Mouse (Mus musculus) hindbrain, embryonic 15.5 days (tissue): ENCODE measurements around the gene Tmem164. TPM values are rescaled to one million over a fixed set of nuclear protein-coding genes. Genes with fewer than 3 reads are reported as not detected.

Experiments
- ATAC-seq: fragments of 200-750 bp; cut with Nextera tagmentation; 2 replicates; pipeline ENCODE4 v1.8.0; 2017; ENCODE audit warnings: low read depth, moderate number of reproducible peaks, moderate TSS enrichment; ENCODE audit not compliant: low FRiP score
- H3K27ac ChIP-seq: fragments of 300-500 bp; sonication (generic); replicated peaks from 2 replicates; pipeline ENCODE4 v1.5.1; 2015; ENCODE audit warnings: mild to moderate bottlenecking, inconsistent platforms
- H3K27me3 ChIP-seq: fragments of 300-500 bp; sonication (generic); 2 replicates; pipeline ENCODE4 v1.6.1; 2015; ENCODE audit warnings: control low read depth, inconsistent platforms
- H3K36me3 ChIP-seq: fragments of 300-500 bp; sonication (generic); 2 replicates; pipeline ENCODE4 v1.6.1; 2015; ENCODE audit warnings: control low read depth, inconsistent platforms
- H3K4me1 ChIP-seq: fragments of 300-500 bp; sonication (generic); replicated peaks from 2 replicates; pipeline ENCODE4 v1.6.1; 2015; ENCODE audit warnings: control low read depth, inconsistent platforms
- H3K4me2 ChIP-seq: fragments of 300-500 bp; sonication (generic); 2 replicates; pipeline ENCODE4 v1.6.1; 2015; ENCODE audit warnings: moderate library complexity, mild to moderate bottlenecking, inconsistent platforms
- H3K4me3 ChIP-seq: fragments of 300-500 bp; sonication (generic); 2 replicates; pipeline ENCODE4 v1.5.1; 2015; ENCODE audit warnings: mild to moderate bottlenecking, inconsistent platforms
- H3K9ac ChIP-seq: fragments of 300-500 bp; sonication (generic); 2 replicates; pipeline ENCODE4 v1.6.1; 2015; ENCODE audit warnings: inconsistent platforms
- H3K9me3 ChIP-seq: fragments of 300-500 bp; sonication (generic); 2 replicates; pipeline ENCODE4 v1.6.1; 2016; ENCODE audit warnings: control low read depth, inconsistent platforms
- WGBS: fragments of 180-500 bp; shearing (Covaris S2); methylation state at CpG from one replicate; pipeline ENCODE4 v1.1.7; 2015; 5-methylcytosine and 5-hydroxymethylcytosine counted together
- polyA plus RNA-seq: library from polyadenylated mRNA; unstranded; fragments of >200 nt; fragmentation: Nextera tagmentation; extraction: Ambion mirVana; gene quantifications from 2 replicates; pipeline ENCODE4 v1.2.1, GENCODE M21; 2015

Tmem164 gene
- polyA plus RNA-seq, 1 experiment from 2014 or later: 25.1 TPM

GRCm38 (mm10) chrX:142813146-142813545, 131.9 kb downstream of the Tmem164 start:
- no peak overlapping the region for H3K4me2 ChIP-seq
- H3K27me3 ChIP-seq: no peaks in the 10 kb centered on the region
- no peak overlapping the region for H3K4me3 ChIP-seq
- H3K9ac ChIP-seq: no peak overlapping the region
- no peak for ATAC-seq
- H3K36me3 ChIP-seq: no peaks in the 10 kb centered on the region
- H3K27ac ChIP-seq: no peak overlapping the region
- WGBS: 25% methylated on average over 6 of the region's 6 CpGs
- no peaks in the 10 kb centered on the region for H3K4me1 ChIP-seq
- H3K9me3 ChIP-seq: no peaks in the 10 kb centered on the region

DNA sequence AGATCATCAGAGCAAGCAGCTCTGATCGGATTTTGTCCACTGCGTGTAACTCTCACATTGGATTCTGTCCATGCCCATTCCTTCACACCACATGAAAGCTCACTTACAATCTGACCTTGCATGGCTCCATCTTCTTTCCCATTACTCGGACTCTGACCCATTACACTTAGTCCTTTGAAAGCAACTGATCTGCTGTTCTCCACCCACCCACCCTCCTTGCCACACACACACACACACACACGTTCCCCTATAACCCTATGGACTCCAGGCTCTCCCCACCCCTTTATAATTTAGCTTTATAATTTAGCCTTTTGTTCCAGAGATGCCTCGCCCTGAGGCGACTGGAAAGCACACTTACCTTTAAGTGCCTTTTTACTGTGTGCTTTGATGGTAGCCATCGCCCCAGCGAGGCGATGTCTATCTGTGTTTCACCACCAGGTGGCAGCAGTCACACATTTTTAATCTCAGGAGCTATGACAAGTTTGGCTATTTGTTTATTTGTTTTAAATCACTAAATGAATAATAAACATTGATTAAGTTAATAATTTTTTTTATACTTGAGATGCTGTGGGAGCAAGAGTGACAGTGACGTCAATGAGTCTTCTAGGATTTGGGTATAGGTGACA, 137.0 kb downstream of the Tmem164 start:
- no peaks in the 10 kb centered on the region for H3K4me1 ChIP-seq
- no peaks in the 10 kb centered on the region for H3K27me3 ChIP-seq
- H3K9ac ChIP-seq: no peak overlapping the region
- no peak overlapping the region for H3K4me3 ChIP-seq
- no peak overlapping the region for H3K27ac ChIP-seq
- no peaks in the 10 kb centered on the region for H3K9me3 ChIP-seq
- 47% methylated on average over 10 of the region's 10 CpGs for WGBS
- no peak for ATAC-seq
- no peak overlapping the region for H3K4me2 ChIP-seq
- H3K36me3 ChIP-seq: no peaks in the 10 kb centered on the region

DNA sequence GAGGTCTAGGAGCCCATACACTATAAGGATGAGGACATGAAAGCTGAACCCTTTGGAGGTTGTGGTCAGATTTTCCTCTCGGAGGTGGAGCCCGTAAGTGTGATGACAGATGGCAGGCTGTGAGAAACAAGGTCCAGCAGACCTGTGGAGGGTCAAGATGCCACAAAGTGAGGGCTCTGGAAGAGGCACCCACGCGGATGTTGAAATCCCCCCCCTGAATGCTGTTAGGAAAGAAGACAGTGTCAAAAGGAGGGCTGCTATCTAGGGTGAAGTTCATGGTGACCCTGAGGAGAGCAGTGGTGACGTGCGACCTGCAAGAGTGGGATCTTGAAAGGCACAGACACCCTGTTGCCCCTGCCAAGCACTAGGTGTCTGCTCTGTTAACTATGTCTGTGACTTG, 140.0 kb downstream of the Tmem164 start:
- Histone ChIP-seq H3K4me3 (no peak overlapping the region), H3K4me1 (no peaks in the 10 kb centered on the region), H3K4me2 (no peak overlapping the region), H3K27me3 (no peaks in the 10 kb centered on the region), H3K9me3 (no peaks in the 10 kb centered on the region), H3K36me3 (no peaks in the 10 kb centered on the region), H3K27ac (no peak overlapping the region), H3K9ac (no peak overlapping the region)
- no peak for ATAC-seq
- 83% methylated on average over 6 of the region's 6 CpGs for WGBS

GRCm38 (mm10) chrX:142821846-142822245, 140.6 kb downstream of the Tmem164 start:
- Histone ChIP-seq H3K36me3 (no peaks in the 10 kb centered on the region), H3K9me3 (no peaks in the 10 kb centered on the region), H3K4me1 (no peaks in the 10 kb centered on the region), H3K4me3 (no peak overlapping the region), H3K4me2 (no peak overlapping the region), H3K27ac (no peak overlapping the region), H3K9ac (no peak overlapping the region), H3K27me3 (no peaks in the 10 kb centered on the region)
- no peak for ATAC-seq
- 38% methylated on average over 3 of the region's 3 CpGs for WGBS

- 84% methylated on average over 1 of the region's 1 CpGs for WGBS
- Histone ChIP-seq H3K9me3 (no peaks in the 10 kb centered on the region), H3K4me3 (no peak overlapping the region), H3K36me3 (no peaks in the 10 kb centered on the region), H3K4me1 (no peaks in the 10 kb centered on the region), H3K27me3 (no peaks in the 10 kb centered on the region), H3K27ac (no peak overlapping the region), H3K9ac (no peak overlapping the region), H3K4me2 (no peak overlapping the region)
- no peak for ATAC-seq
Observed at GRCm38 (mm10) chrX:142825309-142825708, 144.1 kb downstream of the Tmem164 start.

- Histone ChIP-seq H3K27me3 (no peaks in the 10 kb centered on the region), H3K9me3 (no peaks in the 10 kb centered on the region), H3K27ac (no peak overlapping the region), H3K4me2 (no peak overlapping the region), H3K36me3 (no peaks in the 10 kb centered on the region), H3K9ac (no peak overlapping the region), H3K4me3 (no peak overlapping the region), H3K4me1 (no peaks in the 10 kb centered on the region)
- ATAC-seq: no peak
- 52% methylated on average over 1 of the region's 1 CpGs for WGBS
Observed at GRCm38 (mm10) chrX:142827644-142828043, 146.4 kb downstream of the Tmem164 start.

GRCm38 (mm10) chrX:142828184-142828908, 147.1 kb downstream of the Tmem164 start:
- no peak for ATAC-seq
- H3K4me3 ChIP-seq: no peak overlapping the region
- no peaks in the 10 kb centered on the region for H3K9me3 ChIP-seq
- no peak overlapping the region for H3K27ac ChIP-seq
- WGBS: 65% methylated on average over 13 of the region's 13 CpGs
- no peak overlapping the region for H3K9ac ChIP-seq
- H3K4me2 ChIP-seq: no peak overlapping the region
- H3K36me3 ChIP-seq: no peaks in the 10 kb centered on the region
- H3K27me3 ChIP-seq: no peaks in the 10 kb centered on the region
- no peaks in the 10 kb centered on the region for H3K4me1 ChIP-seq

DNA sequence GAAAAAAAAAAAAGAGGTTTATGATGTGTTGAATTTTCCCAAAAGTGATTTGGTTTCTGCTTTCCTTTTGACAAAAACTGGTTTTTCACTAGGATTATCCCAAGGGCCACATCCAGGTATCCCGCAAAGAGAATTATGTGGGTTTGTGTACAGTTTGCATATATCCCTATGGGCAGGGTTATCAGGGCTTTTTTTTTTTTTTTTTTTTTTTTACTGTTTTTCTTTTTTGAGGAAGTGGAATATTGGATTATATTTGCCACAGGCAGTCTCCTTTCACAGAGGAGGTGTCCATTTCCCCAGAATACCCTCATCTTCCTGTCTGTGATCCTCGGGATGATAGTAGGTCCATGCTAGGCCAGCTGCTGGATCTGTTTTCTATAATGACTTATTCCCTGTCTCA, 148.1 kb downstream of the Tmem164 start:
- H3K27me3 ChIP-seq: no peaks in the 10 kb centered on the region
- no peaks in the 10 kb centered on the region for H3K4me1 ChIP-seq
- WGBS: 76% methylated on average over 2 of the region's 2 CpGs
- ATAC-seq: no peak
- H3K4me3 ChIP-seq: no peak overlapping the region
- no peak overlapping the region for H3K9ac ChIP-seq
- H3K9me3 ChIP-seq: no peaks in the 10 kb centered on the region
- H3K4me2 ChIP-seq: no peak overlapping the region
- H3K27ac ChIP-seq: no peak overlapping the region
- no peaks in the 10 kb centered on the region for H3K36me3 ChIP-seq

DNA sequence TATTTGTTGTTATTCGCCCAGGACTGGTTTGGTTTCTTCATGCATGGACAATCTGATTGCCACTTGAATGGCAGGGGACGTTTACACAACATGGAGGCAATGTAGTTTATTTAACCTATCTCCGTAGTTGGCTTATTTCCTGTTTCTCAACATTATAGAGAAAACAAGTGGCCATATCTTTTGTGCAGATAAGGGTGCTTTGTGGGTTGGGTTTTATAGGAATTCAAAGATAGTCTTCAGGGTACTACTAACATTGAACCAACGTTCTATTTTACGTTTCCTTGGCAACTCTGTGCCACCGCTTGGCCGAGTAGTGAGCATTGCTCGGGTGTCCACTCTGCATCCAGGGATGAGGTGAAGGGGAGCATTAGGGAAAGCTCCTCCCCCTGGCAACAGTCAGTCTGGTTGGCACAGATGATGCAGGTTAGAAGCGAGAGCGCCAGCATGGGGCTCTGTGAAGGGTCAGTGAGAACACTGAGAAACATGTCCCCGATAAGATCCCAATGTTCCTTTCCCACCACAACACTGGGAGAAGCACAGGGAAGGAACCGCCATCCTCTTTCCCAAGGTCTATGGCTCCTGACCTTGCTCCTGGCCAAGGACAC, 148.8 kb downstream of the Tmem164 start:
- Histone ChIP-seq H3K4me1 (no peaks in the 10 kb centered on the region), H3K9ac (no peak overlapping the region), H3K4me3 (no peak overlapping the region), H3K36me3 (no peaks in the 10 kb centered on the region), H3K4me2 (no peak overlapping the region), H3K27me3 (no peaks in the 10 kb centered on the region), H3K27ac (no peak overlapping the region), H3K9me3 (no peaks in the 10 kb centered on the region)
- WGBS: 78% methylated on average over 12 of the region's 12 CpGs
- ATAC-seq: no peak

- ATAC-seq: no peak
- Histone ChIP-seq H3K4me3 (no peak overlapping the region), H3K36me3 (no peaks in the 10 kb centered on the region), H3K27me3 (no peaks in the 10 kb centered on the region), H3K9me3 (no peaks in the 10 kb centered on the region), H3K4me2 (no peak overlapping the region), H3K27ac (no peak overlapping the region), H3K9ac (no peak overlapping the region), H3K4me1 (no peaks in the 10 kb centered on the region)
- 93% methylated on average over 6 of the region's 6 CpGs for WGBS
Observed at GRCm38 (mm10) chrX:142830572-142830971, 149.4 kb downstream of the Tmem164 start.

GRCm38 (mm10) chrX:142832221-142832620, 151.0 kb downstream of the Tmem164 start:
- no peak for ATAC-seq
- Histone ChIP-seq H3K4me1 (no peaks in the 10 kb centered on the region), H3K27ac (no peak overlapping the region), H3K27me3 (no peaks in the 10 kb centered on the region), H3K9me3 (no peaks in the 10 kb centered on the region), H3K36me3 (no peaks in the 10 kb centered on the region), H3K9ac (no peak overlapping the region), H3K4me3 (no peak overlapping the region), H3K4me2 (no peak overlapping the region)
- WGBS: 65% methylated on average over 3 of the region's 3 CpGs

DNA sequence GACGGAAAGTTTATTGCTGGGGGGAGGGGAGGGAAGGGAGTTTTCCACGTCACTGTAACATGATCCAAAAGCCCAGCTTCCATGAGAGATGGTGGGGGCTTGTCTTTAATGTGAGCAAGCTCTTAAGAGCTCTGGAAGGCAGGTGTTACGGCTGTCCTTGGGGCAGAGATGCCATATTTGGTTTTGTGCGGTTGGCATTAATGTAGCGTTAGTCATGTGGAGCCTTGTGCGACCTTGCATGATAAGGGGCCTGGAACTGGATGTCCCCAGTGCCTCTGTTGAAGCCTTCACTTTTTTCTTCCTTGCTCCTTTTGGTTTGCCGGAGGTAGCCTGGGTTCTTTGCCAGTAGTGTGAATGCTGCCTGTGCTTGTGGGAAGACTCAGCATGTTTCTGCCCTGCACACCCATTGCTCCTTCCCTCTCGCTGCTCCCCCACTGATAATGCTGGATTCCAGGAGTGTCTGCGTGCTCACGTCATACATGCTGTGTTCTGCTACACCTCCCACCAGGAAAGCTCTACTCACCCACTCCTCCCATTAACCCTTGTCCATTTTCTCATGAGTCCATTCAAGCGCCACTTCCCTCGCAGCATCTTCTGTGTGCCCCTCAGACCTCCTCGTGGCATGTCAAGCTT, 152.1 kb downstream of the Tmem164 start:
- H3K9me3 ChIP-seq: no peaks in the 10 kb centered on the region
- no peaks in the 10 kb centered on the region for H3K4me1 ChIP-seq
- no peaks in the 10 kb centered on the region for H3K36me3 ChIP-seq
- H3K9ac ChIP-seq: no peak overlapping the region
- no peak overlapping the region for H3K4me2 ChIP-seq
- ATAC-seq: no peak
- 81% methylated on average over 13 of the region's 13 CpGs for WGBS
- H3K27me3 ChIP-seq: no peaks in the 10 kb centered on the region
- H3K4me3 ChIP-seq: no peak overlapping the region
- no peak overlapping the region for H3K27ac ChIP-seq
